Mouse (Mus musculus) heart, adult 8-10 months (tissue): Measurements from ENCODE around the gene Fgb. TPM values are rescaled to one million over a fixed set of nuclear protein-coding genes. Genes with fewer than 3 reads are reported as not detected.

Source experiments
- total RNA-seq, 4 experiments: library from RNA; stranded (reverse); gene quantifications; 2 replicates each; pipeline ENCODE4 v1.2.4; 2022

Fgb gene
- total RNA-seq, 4 experiments from 2014 or later, result not detected

Other genes starting within 250 kb of the Fgb start
- under 1 TPM in 3 of 4 experiments, not detected in 1; 0.11 to 0.28 (median 0.16) TPM for gene Rbm46, start 173.4 kb downstream of the Fgb start, total RNA-seq
- gene Lrat, start 145.9 kb downstream of the Fgb start, total RNA-seq, result under 1 TPM; 0.06 to 0.19 (median 0.15) TPM
- gene Fgg, start 42.1 kb downstream of the Fgb start, total RNA-seq, result under 1 TPM in 1 of 4 experiments, not detected in 3; 0.19 TPM
- not detected for gene Fga, start 23.8 kb downstream of the Fgb start, total RNA-seq
- gene Plrg1, start 5.7 kb upstream of the Fgb start, total RNA-seq, result 10 to 100 TPM; 23.9 to 29.4 (median 27.7) TPM
- gene Dchs2, start 78.1 kb upstream of the Fgb start, total RNA-seq, result under 1 TPM; 0.78 to 0.87 (median 0.81) TPM